Mouse (Mus musculus) liver, embryonic 12.5 days (tissue): ENCODE results near the gene Cd109. TPM values are rescaled to one million over a fixed set of nuclear protein-coding genes. Genes with fewer than 3 reads are reported as not detected.

Source experiments
- ATAC-seq: fragments of 200-750 bp; cut with Nextera tagmentation; 2 replicates; pipeline ENCODE4 v1.8.0; 2017; ENCODE audit warnings: moderate number of reproducible peaks, mild to moderate bottlenecking, moderate library complexity
- H3K27ac ChIP-seq: fragments of 300-500 bp; sonication (generic); 2 replicates; pipeline ENCODE4 v1.5.1; 2016; ENCODE audit warnings: mild to moderate bottlenecking
- H3K27me3 ChIP-seq: fragments of 300-500 bp; sonication (generic); replicated peaks from 2 replicates; pipeline ENCODE4 v1.6.1; 2016; ENCODE audit warnings: mild to moderate bottlenecking, moderate library complexity
- H3K36me3 ChIP-seq: fragments of 300-500 bp; sonication (generic); 2 replicates; pipeline ENCODE4 v1.6.1; 2016; ENCODE audit warnings: mild to moderate bottlenecking, moderate library complexity
- H3K4me1 ChIP-seq: fragments of 300-500 bp; sonication (generic); 2 replicates; pipeline ENCODE4 v1.6.1; 2016
- H3K4me2 ChIP-seq: fragments of 300-500 bp; sonication (generic); 2 replicates; pipeline ENCODE4 v1.6.1; 2016; ENCODE audit warnings: mild to moderate bottlenecking, moderate library complexity
- H3K4me3 ChIP-seq: fragments of 300-500 bp; sonication (generic); 2 replicates; pipeline ENCODE4 v1.5.1; 2016; ENCODE audit warnings: mild to moderate bottlenecking, moderate library complexity
- H3K9ac ChIP-seq: fragments of 300-500 bp; sonication (generic); 2 replicates; pipeline ENCODE4 v1.6.1; 2016; ENCODE audit warnings: mild to moderate bottlenecking, moderate library complexity
- H3K9me3 ChIP-seq: fragments of 300-500 bp; sonication (generic); replicated peaks from 2 replicates; pipeline ENCODE4 v1.6.1; 2016; ENCODE audit warnings: mild to moderate bottlenecking, moderate library complexity
- WGBS: fragments of 180-500 bp; shearing (Covaris S2); methylation state at CpG from one replicate; pipeline ENCODE4 v1.1.7; 2016; ENCODE audit not compliant: insufficient replicate concordance; 5-methylcytosine and 5-hydroxymethylcytosine counted together
- polyA plus RNA-seq: library from polyadenylated mRNA; unstranded; fragments of >200 nt; fragmentation: Nextera tagmentation; extraction: Ambion mirVana; gene quantifications from 2 replicates; pipeline ENCODE4 v1.2.1, GENCODE M21; 2016

The Cd109 gene
- polyA plus RNA-seq, 1 experiment from 2014 or later, result 0.50 TPM

DNA sequence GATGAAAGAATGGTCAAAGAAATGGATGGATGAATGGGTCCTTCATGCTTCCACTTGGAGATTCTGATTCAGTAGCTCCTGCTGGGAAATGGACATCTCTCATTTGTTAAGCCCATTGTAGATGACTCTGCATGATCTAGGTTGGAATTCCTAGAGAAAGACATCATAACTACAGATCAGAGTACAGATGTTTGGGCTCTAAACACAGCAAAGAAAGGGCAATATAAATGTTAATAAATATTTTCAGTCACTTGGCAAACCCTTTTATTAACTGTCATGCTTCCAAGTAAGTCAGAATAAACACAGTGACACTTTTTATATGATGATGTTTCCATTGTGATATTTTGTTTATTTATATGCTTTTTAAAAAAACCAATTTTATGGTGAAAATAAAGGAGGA lies 34.1 kb downstream of the Cd109 start:
- H3K27ac ChIP-seq, result no peak overlapping the region
- H3K4me1 ChIP-seq, result no peaks in the 10 kb centered on the region
- no peak for ATAC-seq
- no peaks in the 10 kb centered on the region for H3K9me3 ChIP-seq
- H3K36me3 ChIP-seq, result no peaks in the 10 kb centered on the region
- H3K9ac ChIP-seq, result no peak overlapping the region
- H3K4me3 ChIP-seq, result no peak overlapping the region
- no peak overlapping the region for H3K4me2 ChIP-seq
- H3K27me3 ChIP-seq, result no peaks in the 10 kb centered on the region

DNA sequence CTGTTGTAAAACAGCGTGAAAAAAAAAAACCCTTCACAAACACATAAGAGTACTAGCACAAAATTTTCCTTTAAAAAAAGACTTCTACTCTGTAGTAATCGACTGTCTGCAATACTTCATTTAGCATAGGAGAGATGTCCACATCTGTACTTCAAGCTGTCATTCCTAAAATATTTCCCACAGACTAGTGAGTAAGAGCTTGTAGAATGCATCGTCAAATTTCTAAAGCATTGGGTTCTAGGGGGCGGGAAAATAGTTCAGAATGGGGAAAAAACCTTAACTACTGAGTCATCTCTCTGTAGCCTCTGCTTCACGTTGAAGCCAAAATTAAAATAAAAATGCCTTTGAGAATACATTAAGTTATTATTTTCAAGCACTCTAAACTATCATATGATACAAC lies 42.2 kb downstream of the Cd109 start:
- 66% methylated on average over 5 of the region's 5 CpGs for WGBS
- H3K9ac ChIP-seq, result no peak overlapping the region
- no peaks in the 10 kb centered on the region for H3K27me3 ChIP-seq
- H3K4me1 ChIP-seq, result no peaks in the 10 kb centered on the region
- H3K4me3 ChIP-seq, result no peak overlapping the region
- H3K4me2 ChIP-seq, result no peak overlapping the region
- no peaks in the 10 kb centered on the region for H3K9me3 ChIP-seq
- H3K27ac ChIP-seq, result no peak overlapping the region
- ATAC-seq, result no peak
- no peaks in the 10 kb centered on the region for H3K36me3 ChIP-seq

DNA sequence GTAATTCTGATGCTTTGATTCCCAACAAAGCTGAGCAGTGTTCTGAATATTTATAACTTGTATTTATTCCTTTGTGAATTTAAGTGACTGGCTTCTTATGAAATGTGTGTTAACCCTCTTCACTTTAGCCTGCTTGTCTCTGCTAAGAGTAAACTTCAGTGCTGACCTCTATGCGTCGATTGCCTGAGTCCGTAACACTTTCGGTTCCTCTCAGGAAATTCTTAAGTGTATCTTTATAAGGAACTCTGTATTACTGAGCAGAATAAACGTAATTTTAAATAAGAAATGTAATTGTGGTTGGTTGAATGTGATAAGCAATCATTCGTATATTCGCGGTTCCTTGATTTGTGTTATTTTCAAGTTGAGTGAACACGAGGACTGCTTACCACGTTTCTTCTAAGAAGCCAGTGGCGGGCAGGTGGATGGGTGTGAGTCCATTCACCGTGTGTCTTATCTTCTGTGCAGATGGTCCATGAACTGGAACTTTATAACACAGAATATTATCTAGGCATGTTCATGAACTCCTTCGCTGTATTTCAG lies 56.2 kb downstream of the Cd109 start:
- H3K9ac ChIP-seq, result no peak overlapping the region
- no peaks in the 10 kb centered on the region for H3K27me3 ChIP-seq
- H3K4me3 ChIP-seq, result no peak overlapping the region
- no peak overlapping the region for H3K4me2 ChIP-seq
- H3K4me1 ChIP-seq, result no peaks in the 10 kb centered on the region
- 69% methylated on average over 13 of the region's 13 CpGs for WGBS
- no peak for ATAC-seq
- no peaks in the 10 kb centered on the region for H3K36me3 ChIP-seq
- H3K27ac ChIP-seq, result no peak overlapping the region
- no peaks in the 10 kb centered on the region for H3K9me3 ChIP-seq

DNA sequence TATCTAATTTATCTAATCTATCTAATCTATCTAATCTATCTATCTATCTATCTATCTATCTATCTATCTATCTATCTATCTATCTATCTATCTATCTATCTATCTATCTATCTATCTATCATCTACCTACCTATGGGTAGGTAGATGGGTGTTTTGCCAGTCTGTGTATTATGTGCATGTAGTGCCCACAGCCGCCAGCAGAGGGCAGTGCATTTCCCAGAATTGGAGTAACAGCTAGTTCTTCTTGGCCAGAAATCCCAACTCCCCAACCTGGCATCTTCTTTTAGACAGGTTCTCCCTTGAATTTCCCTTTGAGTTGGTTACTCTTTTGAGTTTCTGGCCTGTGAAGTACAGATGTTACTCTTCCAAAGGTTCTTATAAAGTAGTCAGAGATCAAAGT lies 85.3 kb downstream of the Cd109 start:
- no peak for ATAC-seq
- no peaks in the 10 kb centered on the region for H3K9me3 ChIP-seq
- 0% methylated on average over 1 of the region's 1 CpGs for WGBS

DNA sequence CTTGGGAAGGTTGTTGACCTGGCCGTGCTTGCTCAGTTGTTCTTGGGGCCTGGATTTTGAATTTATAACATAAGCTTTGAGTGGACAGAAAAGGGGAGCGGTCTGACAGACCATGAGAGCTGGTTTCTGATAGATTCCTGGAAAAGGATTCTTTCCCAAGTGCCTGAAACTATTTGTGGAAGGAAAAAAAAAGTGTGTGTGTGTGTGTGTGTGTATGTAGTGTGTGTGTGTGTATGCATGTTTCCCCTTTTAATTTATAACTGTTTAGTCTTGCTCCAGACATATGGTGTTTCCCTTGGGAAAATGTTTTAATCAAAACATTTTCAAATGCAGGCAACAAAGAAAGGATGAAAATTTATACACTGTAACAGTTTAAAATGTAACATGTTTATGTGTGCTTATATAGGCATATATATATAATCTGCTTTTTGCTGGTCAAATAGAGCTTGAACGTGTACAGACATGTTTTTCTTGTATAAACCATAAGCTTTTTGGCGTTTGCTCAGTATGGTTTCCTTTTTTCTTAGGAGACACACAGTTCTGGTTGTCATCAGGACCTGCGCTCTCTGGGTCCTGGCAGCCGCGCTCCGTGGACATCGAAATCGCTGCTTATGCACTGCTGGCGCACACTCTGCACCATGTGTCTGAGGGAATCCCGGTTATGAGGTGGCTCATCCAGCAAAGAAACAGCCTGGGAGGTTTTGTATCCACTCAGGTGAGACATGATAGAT lies 87.3 kb downstream of the Cd109 start:
- no peak for ATAC-seq
- no peak overlapping the region for H3K27ac ChIP-seq
- WGBS, result 77% methylated on average over 12 of the region's 12 CpGs

More for the DNA sequence above, 85.3 kb downstream of the Cd109 start:
- Histone ChIP-seq H3K4me2 (no peak overlapping the region), H3K4me3 (no peak overlapping the region), H3K4me1 (no peaks in the 10 kb centered on the region), H3K27me3 (no peaks in the 10 kb centered on the region), H3K36me3 (no peaks in the 10 kb centered on the region), H3K9ac (no peak overlapping the region), H3K27ac (no peak overlapping the region)

DNA sequence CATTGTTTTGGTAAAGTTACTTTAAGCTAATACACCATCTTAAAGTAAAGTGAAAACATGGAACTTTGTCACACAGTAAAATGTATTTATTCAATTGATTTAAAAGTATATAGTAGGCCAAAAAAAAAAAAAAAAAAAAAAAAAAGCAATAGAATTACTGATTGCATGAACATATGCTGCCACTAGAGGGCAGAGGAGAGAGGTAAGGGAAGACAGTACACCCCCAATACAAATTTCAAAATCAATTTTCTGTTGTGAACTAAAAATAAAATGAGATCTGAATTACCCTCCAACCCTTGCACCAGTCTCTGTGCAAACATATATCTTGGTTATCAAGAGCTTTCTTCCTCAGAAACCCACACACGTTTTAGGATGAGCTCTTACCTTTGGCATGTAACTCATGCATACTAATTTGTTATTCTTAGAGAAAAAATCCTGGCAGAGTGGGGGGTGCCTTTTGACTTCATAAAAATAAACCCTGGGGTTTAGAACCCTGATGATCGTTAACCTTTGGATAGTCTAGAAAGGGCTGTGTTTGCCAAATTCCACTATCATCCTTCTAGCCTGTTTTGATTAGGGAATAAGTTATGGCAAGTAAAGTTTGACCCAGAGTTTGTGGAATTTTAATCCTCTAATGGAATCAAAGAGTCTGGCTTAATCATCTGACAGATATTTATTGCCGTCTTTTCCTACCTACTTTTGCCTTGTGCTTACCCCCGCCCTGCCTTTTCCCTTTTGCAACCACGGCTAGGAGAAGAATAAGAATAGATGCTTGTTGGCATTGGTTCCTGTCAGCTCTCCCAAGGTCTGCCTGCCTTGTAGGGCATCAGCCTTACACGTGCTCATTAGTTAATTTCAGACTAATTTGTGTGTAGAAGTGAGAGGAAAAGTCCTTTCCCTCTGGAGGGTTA lies 105.8 kb downstream of the Cd109 start:
- no peaks in the 10 kb centered on the region for H3K9me3 ChIP-seq

More for the DNA sequence above, 87.3 kb downstream of the Cd109 start:
- H3K4me2 ChIP-seq, result no peak overlapping the region
- no peak overlapping the region for H3K9ac ChIP-seq
- no peaks in the 10 kb centered on the region for H3K27me3 ChIP-seq
- no peaks in the 10 kb centered on the region for H3K4me1 ChIP-seq
- no peaks in the 10 kb centered on the region for H3K36me3 ChIP-seq
- H3K4me3 ChIP-seq, result no peak overlapping the region
- H3K9me3 ChIP-seq, result no peaks in the 10 kb centered on the region

DNA sequence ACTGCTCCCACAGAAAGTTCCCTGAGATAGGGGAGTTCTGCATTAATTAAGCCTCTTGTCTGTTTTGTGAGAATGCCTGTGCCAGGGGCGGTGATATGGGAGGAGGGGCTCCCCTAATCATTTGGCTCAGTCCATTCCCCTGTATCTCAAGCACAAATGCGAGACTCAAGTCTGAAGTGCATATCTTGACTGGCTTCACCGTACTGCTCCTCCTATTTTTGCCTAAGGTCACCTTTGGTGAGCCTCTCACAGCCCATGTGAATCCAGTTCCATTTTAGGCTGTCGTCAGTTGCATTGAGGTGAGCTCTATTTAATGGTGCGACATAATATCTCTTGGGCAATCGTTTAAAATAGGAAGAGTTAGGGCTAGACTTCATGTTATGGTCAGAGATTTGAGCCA lies 116.6 kb downstream of the Cd109 start:
- H3K9me3 ChIP-seq, result no peaks in the 10 kb centered on the region
- H3K4me2 ChIP-seq, result no peak overlapping the region
- H3K36me3 ChIP-seq, result no peaks in the 10 kb centered on the region
- H3K27ac ChIP-seq, result no peak overlapping the region
- H3K4me3 ChIP-seq, result no peak overlapping the region
- WGBS, result 54% methylated on average over 6 of the region's 6 CpGs
- no peaks in the 10 kb centered on the region for H3K4me1 ChIP-seq
- no peak for ATAC-seq
- H3K9ac ChIP-seq, result no peak overlapping the region
- H3K27me3 ChIP-seq, result no peaks in the 10 kb centered on the region

More for the DNA sequence above, 105.8 kb downstream of the Cd109 start:
- Histone ChIP-seq H3K9ac (no peak overlapping the region), H3K27me3 (no peaks in the 10 kb centered on the region), H3K4me2 (no peak overlapping the region), H3K4me1 (no peaks in the 10 kb centered on the region), H3K4me3 (no peak overlapping the region), H3K27ac (no peak overlapping the region), H3K36me3 (no peaks in the 10 kb centered on the region)
- no peak for ATAC-seq
- 57% methylated on average over 6 of the region's 6 CpGs for WGBS

DNA sequence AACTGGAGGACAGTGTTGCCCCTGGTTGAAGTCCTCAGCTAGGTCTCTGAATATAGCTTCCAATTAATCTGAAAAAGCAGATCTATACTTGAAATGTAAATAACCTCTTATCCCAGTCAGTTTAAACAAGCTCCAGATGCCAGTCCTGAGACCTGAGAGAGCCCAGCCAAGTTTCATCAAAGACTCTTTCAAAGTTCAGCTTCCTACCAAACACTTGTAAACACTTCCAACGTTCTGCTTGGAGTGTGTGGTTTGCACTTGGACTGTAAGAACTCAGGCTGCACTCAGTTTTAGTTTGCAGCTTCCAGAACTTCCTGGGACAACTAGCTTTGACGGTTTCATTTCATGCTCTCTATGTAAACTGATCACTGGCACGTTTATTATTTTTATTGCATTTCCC lies 120.2 kb downstream of the Cd109 start:
- 44% methylated on average over 3 of the region's 3 CpGs for WGBS
- Histone ChIP-seq H3K4me1 (no peaks in the 10 kb centered on the region), H3K27ac (no peak overlapping the region), H3K27me3 (no peaks in the 10 kb centered on the region), H3K4me2 (no peak overlapping the region), H3K4me3 (no peak overlapping the region), H3K9me3 (no peaks in the 10 kb centered on the region), H3K9ac (no peak overlapping the region), H3K36me3 (no peaks in the 10 kb centered on the region)
- no peak for ATAC-seq

DNA sequence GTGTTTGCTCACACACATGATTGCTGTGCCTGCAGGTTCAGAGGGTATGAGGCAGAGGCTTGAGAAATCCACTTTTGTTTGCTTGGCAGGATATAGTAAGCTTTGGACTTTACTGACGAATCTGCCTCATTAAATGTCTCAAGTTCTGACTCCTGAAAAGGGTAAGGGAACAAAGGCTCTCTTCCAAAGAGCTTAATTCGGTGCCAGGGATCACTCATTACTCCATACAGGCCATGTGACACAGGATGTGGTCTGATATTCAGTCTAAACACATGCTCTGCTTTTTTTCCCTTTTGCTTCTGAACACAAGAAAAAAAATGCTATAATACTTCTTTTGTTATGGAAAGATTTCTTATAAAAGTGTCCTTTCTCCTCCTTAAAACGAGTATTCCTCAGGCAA lies 126.7 kb downstream of the Cd109 start:
- no peak overlapping the region for H3K4me3 ChIP-seq
- WGBS, result 58% methylated on average over 3 of the region's 3 CpGs
- no peak overlapping the region for H3K9ac ChIP-seq
- H3K27me3 ChIP-seq, result no peaks in the 10 kb centered on the region
- H3K4me2 ChIP-seq, result no peak overlapping the region
- H3K9me3 ChIP-seq, result no peaks in the 10 kb centered on the region
- H3K36me3 ChIP-seq, result no peaks in the 10 kb centered on the region
- no peak overlapping the region for H3K27ac ChIP-seq
- no peak for ATAC-seq
- no peaks in the 10 kb centered on the region for H3K4me1 ChIP-seq

DNA sequence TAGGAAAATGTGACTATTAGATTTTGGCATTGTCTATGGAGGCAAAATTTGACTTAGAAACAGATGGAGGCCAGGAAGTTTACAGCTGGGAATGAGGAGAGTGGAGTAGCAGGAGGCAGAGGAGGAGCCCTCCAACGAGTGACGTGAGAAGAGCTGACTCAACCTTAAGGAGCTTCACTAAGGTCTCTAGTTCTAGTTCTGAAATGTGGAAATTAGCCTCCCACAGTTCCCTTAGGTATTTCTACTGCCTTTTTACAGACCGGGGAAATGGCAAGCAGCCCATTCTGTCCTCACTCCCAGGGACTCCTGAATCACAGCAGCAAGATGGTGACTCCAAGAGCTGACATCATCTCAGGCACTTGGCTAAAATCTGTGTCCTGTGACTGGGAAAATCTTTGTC lies 134.9 kb downstream of the Cd109 start:
- H3K4me3 ChIP-seq, result no peak overlapping the region
- 51% methylated on average over 3 of the region's 3 CpGs for WGBS

More for the DNA sequence above, 134.9 kb downstream of the Cd109 start:
- Histone ChIP-seq H3K4me1 (no peaks in the 10 kb centered on the region), H3K9me3 (no peaks in the 10 kb centered on the region), H3K27ac (no peak overlapping the region), H3K4me2 (no peak overlapping the region), H3K9ac (no peak overlapping the region), H3K27me3 (no peaks in the 10 kb centered on the region), H3K36me3 (no peaks in the 10 kb centered on the region)
- ATAC-seq, result no peak
